Mouse (Mus musculus): ENCODE results near the gene Wdr48.

DNA sequence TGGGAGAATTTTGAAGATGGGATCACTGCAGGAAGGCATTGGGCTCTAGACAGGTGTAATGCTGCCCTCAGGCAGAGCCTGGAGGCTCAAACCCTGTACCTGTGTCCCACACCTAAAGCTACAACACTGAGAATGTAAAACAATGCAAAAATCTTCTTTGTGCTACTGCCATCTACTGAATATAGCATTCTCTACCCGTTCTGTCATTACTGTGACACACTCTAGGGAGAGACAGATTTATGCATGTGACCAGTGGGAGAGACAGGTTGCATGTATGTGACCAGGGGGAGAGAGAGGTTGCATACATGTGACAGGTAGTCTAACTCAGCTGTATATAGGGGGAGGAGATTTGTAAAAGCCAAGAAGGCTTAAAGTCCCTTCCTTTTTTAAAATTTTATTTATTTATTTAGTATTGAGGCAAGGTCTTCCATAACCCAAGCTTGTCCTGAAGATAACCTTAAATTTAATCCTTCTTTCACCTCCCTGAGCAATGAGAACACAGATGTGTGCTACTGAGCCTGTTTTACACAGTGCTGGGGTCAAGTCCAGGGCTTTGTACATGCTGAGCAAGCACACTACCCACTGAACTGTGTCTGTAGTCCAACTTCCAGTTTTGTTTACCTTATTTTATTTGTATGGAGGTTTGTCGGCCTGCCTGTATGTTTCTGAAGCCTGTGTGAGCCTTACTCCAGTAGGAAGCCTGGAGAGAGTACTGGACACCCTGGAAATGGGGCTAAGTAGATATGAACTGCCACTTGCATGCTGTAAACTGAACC is 41.4 kb upstream of the Wdr48 start:
- no peak for TF ChIP-seq CTCF (IDR thresholded peaks at IDR 0.05; ENCODE audit: borderline replicate concordance, insufficient read depth, low read depth, low read length)
- no peak for TF ChIP-seq POLR2A (IDR thresholded peaks at IDR 0.05; ENCODE audit: borderline replicate concordance, insufficient read depth, low read length)

Data from cerebellum, adult 2 months (tissue).